Mouse (Mus musculus) activated CD4-positive, CD25-positive, alpha-beta regulatory T cell (primary cell): Measurements from ENCODE around the gene Lamc2. TPM values are rescaled to one million over a fixed set of nuclear protein-coding genes. Genes with fewer than 3 reads are reported as not detected.

Experiments
- polyA plus RNA-seq, 2 experiments: library from polyadenylated mRNA; unstranded; fragments of 100-300 nt; shearing (Covaris generic); gene quantifications; one replicate each; pipeline ENCODE4 v1.2.1; 2017

Gene Lamc2
- 1 to 10 TPM; 1.0 to 1.3 TPM for polyA plus RNA-seq

DNA sequence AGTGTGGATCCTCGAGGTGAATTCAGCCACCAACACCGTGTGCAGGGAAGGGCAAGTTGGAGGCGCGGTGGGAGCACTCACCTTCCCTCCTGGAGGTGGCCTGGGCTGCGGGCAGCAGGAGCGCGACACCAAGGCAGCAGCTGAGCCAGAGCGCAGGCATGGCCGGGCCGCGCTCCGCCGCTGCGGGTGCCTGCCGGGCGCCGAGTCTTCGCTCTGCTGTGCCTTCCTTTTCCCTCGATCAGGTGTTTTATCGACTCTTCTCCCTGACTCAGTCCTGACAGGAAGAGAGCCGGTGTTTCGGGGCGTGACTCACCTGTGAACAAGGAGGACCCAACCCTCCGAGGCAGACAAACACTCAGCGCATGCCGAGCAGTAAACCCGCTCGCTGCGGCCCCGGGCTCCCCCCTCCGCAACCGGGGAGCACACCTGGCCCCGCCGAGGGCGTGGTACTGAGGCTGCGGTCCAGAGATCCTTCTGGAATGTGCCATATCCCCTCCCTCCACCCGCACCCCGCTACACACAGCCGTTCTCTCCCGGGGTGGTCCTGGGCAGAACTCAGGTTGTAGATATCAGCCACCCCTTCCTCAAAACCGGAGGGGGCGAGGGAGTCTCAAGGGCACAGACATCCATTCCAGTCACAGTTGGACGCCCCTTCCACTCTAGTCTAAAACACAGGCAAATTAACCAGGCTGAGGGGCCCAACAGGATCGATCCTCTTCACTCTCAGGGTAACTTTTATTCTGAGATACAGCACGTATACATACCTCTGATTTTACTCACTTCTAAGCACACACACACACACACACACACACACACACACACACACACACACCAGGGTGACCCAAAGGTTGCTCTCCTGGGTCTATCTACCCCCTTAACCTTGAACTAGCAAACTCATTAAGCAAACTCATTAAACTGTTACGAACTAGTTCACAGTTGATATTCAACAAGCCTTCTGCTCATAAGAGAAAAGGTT lies at the start of gene Lamc2:
TSS of gene Lamc2 (minus strand) at position 620 of the 976 bp plus-strand sequence.

Other genes starting within 250 kb of the Lamc2 start
- 1 to 10 TPM in 1 of 2 experiments, under 1 TPM in 1; 0.91 to 2.0 TPM for gene Nmnat2, start 231.5 kb downstream of the Lamc2 start, polyA plus RNA-seq
- gene Lamc1, start 146.3 kb upstream of the Lamc2 start, polyA plus RNA-seq: 10 to 100 TPM in 1 of 2 experiments, 1 to 10 TPM in 1; 3.0 to 31.1 TPM
- under 1 TPM in 1 of 2 experiments, not detected in 1; 0.29 TPM for gene Shcbp1l, start 238.7 kb upstream of the Lamc2 start, polyA plus RNA-seq